Mouse (Mus musculus) hindbrain, embryonic 13.5 days (tissue): ENCODE measurements at regions not wholly inside any gene's neighbourhood (a gene's known extent, or its start where the extent isn't known, plus 50 kb on each side); places are given as distances from the start of the nearest gene placed in this dataset.
A peak's percentile ranks its signal among the peaks of the same experiment; 100 is the strongest.

ENCODE experiments used
- ATAC-seq: fragments of 200-750 bp; cut with Nextera tagmentation; 2 replicates; pipeline ENCODE4 v1.8.0; 2017; ENCODE audit warnings: moderate TSS enrichment; ENCODE audit not compliant: low FRiP score
- H3K27ac ChIP-seq: fragments of 300-500 bp; sonication (generic); 2 replicates; pipeline ENCODE4 v1.5.1; 2015; ENCODE audit warnings: inconsistent platforms, mild to moderate bottlenecking, moderate library complexity
- H3K27me3 ChIP-seq: fragments of 300-500 bp; sonication (generic); 2 replicates; pipeline ENCODE4 v1.6.1; 2015; ENCODE audit warnings: mild to moderate bottlenecking, inconsistent platforms
- H3K36me3 ChIP-seq: fragments of 300-500 bp; sonication (generic); 2 replicates; pipeline ENCODE4 v1.6.1; 2015; ENCODE audit warnings: mild to moderate bottlenecking, inconsistent platforms
- H3K4me1 ChIP-seq: fragments of 300-500 bp; sonication (generic); replicated peaks from 2 replicates; pipeline ENCODE4 v1.6.1; 2015; ENCODE audit warnings: inconsistent platforms
- H3K4me2 ChIP-seq: fragments of 300-500 bp; sonication (generic); 2 replicates; pipeline ENCODE4 v1.6.1; 2015; ENCODE audit warnings: inconsistent platforms, mild to moderate bottlenecking, moderate library complexity
- H3K4me3 ChIP-seq: fragments of 300-500 bp; sonication (generic); 2 replicates; pipeline ENCODE4 v1.5.1; 2015; ENCODE audit warnings: mild to moderate bottlenecking, inconsistent platforms
- H3K9ac ChIP-seq: fragments of 300-500 bp; sonication (generic); 2 replicates; pipeline ENCODE4 v1.6.1; 2015; ENCODE audit warnings: mild to moderate bottlenecking, inconsistent platforms
- H3K9me3 ChIP-seq: fragments of 300-500 bp; sonication (generic); 2 replicates; pipeline ENCODE4 v1.6.1; 2016; ENCODE audit warnings: inconsistent platforms
- WGBS: fragments of 180-500 bp; shearing (Covaris S2); methylation state at CpG from one replicate; pipeline ENCODE4 v1.1.7; 2015; 5-methylcytosine and 5-hydroxymethylcytosine counted together

DNA sequence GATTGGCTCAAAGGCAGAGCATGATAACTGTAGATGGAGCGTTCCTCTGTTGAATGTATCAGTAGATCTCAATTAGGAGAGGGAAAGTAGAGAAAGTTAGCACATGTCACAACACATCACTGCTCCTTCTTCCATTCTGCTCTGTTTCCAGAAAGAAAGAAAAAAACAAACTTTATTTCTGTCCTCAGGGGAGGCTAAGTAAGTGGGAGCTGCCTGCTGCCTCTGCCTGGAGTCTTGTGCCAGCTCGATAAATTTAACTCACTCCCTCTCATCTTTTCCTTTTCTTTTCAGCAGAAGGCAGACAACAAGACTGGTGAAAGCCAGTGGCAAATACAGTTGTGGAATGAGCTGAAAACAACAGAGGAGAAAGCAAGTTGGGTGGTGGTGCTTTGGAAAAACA, 517.5 kb upstream of the Gm21961 start:
- Histone ChIP-seq H3K9ac (no peak overlapping the region), H3K36me3 (no peaks in the 10 kb centered on the region), H3K27ac (no peak overlapping the region), H3K9me3 (no peaks in the 10 kb centered on the region), H3K27me3 (no peaks in the 10 kb centered on the region), H3K4me1 (no peaks in the 10 kb centered on the region), H3K4me3 (no peak overlapping the region), H3K4me2 (no peak overlapping the region)
- WGBS = 82% methylated on average over 2 of the region's 2 CpGs
- no peak for ATAC-seq

GRCm38 (mm10) chr15:65502656-65503055, 488.0 kb upstream of the Gm21961 start:
- no peak for ATAC-seq
- H3K27me3 ChIP-seq = no peaks in the 10 kb centered on the region
- WGBS = 94% methylated on average over 1 of the region's 1 CpGs
- H3K4me1 ChIP-seq = no peaks in the 10 kb centered on the region
- no peaks in the 10 kb centered on the region for H3K9me3 ChIP-seq
- H3K9ac ChIP-seq = no peak overlapping the region
- no peak overlapping the region for H3K4me2 ChIP-seq
- no peaks in the 10 kb centered on the region for H3K36me3 ChIP-seq
- H3K4me3 ChIP-seq = no peak overlapping the region
- H3K27ac ChIP-seq = no peak overlapping the region

DNA sequence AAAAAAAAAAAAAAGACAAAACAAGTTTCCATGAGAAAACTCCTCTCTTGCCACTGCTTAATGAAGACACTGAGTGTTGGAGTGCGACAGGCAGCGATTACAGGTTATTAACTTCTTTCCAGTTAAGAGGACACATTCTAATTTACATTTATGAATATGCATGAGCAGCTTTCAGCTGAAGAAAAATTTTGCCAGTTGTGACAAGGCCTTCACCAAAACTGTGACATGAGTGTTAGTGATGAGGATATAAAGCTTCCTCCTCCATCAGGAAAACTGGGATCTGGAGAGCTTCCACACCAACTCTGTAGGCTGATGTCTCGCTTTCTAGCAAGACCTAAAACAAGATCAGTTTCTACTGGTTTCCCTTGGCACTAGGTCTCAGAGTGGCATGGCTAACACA, 464.2 kb upstream of the Gm21961 start:
- no peaks in the 10 kb centered on the region for H3K4me1 ChIP-seq
- no peaks in the 10 kb centered on the region for H3K36me3 ChIP-seq
- no peak overlapping the region for H3K4me3 ChIP-seq
- no peak overlapping the region for H3K27ac ChIP-seq
- H3K27me3 ChIP-seq = no peaks in the 10 kb centered on the region
- no peak overlapping the region for H3K4me2 ChIP-seq
- H3K9me3 ChIP-seq = no peaks in the 10 kb centered on the region
- H3K9ac ChIP-seq = no peak overlapping the region
- WGBS = 66% methylated on average over 3 of the region's 3 CpGs
- ATAC-seq = no peak

DNA sequence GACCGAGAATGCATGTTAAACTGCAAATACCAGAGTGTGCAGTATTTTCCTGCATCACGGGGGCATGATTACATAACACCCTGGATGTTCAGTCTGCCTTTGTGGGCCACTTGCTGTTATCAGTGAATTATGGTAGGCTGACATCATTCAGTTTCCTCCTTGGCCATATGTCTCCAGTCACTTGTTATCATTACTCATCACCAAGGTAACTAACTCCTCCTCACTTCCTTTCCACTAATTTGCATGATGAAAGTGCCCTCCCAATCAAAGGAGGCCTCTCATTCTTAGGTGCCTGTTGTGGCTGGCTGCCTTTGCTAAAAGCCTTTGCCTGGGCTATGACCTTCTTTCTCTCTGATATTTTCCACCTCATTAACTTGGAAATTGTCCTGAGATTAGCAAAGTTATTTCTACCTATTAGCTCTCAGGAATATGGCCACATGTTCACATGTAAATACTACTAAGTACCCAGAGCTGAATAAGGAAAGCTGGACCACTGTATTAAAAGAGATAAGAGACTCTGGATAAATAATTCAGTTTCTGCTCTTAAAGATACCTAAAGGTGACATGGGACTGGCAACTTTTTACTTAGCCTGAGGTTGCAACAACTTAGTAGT, 440.6 kb upstream of the Gm21961 start:
- Histone ChIP-seq H3K4me2 (no peak overlapping the region), H3K4me1 (0 out of 2 replicates have a peak, but pooled peaks cover 5% of the 10 kb centered on the region), H3K9me3 (no peaks in the 10 kb centered on the region), H3K4me3 (no peak overlapping the region), H3K27me3 (no peaks in the 10 kb centered on the region), H3K27ac (no peak overlapping the region), H3K36me3 (no peaks in the 10 kb centered on the region), H3K9ac (no peak overlapping the region)
- WGBS = 49% methylated on average over 2 of the region's 2 CpGs
- peak; percentile 54; the same call in 1 of the 2 replicates for ATAC-seq

DNA sequence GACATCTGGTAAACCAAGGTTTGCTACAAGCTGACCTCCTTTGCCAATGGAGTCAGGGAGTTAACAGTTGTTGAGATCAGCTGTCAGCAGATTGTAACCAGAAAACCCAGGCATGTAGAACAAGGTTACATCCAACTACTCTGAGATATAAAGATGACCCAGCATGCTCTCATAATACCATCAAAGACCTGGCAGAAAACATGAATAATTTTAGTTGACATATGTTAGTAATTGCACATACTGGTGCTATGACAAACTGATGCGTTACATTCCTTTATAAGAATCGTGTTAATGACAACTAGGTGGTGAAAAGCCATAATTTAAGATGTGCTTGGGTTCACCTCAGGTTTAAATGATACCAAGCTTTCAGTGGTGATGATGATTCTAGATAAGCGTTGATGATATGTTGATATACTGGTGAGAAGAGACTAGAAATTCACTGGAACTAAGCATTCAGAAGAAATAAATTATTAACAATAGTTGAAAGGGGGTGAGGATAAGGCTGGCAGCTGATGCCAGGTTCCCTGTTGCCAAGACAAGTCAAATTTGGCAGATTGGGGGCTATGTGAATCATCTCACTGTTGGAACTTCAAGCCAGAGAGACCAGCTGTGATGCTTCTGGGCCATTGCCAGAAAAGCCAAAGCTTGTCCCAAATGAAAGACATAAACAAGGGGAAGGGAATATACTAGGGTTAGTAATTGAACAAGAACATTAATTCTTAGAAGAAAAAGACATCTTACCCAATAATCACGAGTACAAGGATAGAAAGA, 437.7 kb upstream of the Gm21961 start:
- Histone ChIP-seq H3K9me3 (no peaks in the 10 kb centered on the region), H3K36me3 (no peaks in the 10 kb centered on the region), H3K27me3 (no peaks in the 10 kb centered on the region), H3K4me3 (no peak overlapping the region), H3K4me1 (0 out of 2 replicates have a peak, but pooled peaks cover 5% of the 10 kb centered on the region), H3K9ac (no peak overlapping the region), H3K27ac (no peak overlapping the region), H3K4me2 (no peak overlapping the region)
- WGBS = 82% methylated on average over 4 of the region's 4 CpGs
- ATAC-seq = 0 out of 2 replicates have a peak, but pooled peaks have one; percentile 24

DNA sequence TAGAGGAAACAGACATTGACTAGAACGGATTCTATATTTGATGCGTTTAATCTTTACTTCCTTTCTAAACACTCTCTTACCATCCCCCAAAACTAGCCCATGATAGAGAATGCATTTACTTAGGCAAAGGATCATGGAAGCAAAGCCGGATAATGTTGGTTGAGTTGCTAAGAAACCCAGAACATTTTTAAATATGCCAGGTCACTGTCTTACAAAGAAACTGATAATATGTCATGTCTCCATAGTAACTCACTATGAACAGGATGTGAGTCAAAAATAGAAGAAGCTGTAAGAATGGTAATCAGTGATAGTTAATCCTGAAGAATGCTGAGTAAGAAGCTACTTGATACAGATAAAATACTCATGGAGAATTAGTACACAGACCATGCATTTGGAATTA, 405.0 kb upstream of the Gm21961 start:
- no peak for ATAC-seq
- 93% methylated on average over 3 of the region's 3 CpGs for WGBS
- H3K9ac ChIP-seq = no peak overlapping the region

More for the DNA sequence above, 405.0 kb upstream of the Gm21961 start:
- H3K4me2 ChIP-seq = no peak overlapping the region
- no peaks in the 10 kb centered on the region for H3K4me1 ChIP-seq
- no peaks in the 10 kb centered on the region for H3K9me3 ChIP-seq
- H3K4me3 ChIP-seq = no peak overlapping the region
- no peaks in the 10 kb centered on the region for H3K36me3 ChIP-seq
- H3K27me3 ChIP-seq = no peaks in the 10 kb centered on the region
- no peak overlapping the region for H3K27ac ChIP-seq
